Mouse (Mus musculus) small intestine, adult 2 months (tissue): ENCODE data around the gene Abl1.

Source experiments
- CTCF ChIP-seq: fragments of 200-500 bp; IDR thresholded peaks from 2 replicates; pipeline ENCODE4 v1.5.1; 2012; ENCODE audit warnings: low read depth, mild to moderate bottlenecking, control low read depth, inconsistent platforms, low read length, moderate library complexity, mixed read lengths; ENCODE audit not compliant: insufficient replicate concordance, insufficient read length; ENCODE audit errors: extremely low read depth
- POLR2A ChIP-seq: fragments of 200-500 bp; IDR thresholded peaks from 2 replicates; pipeline ENCODE4 v1.6.1; 2012; ENCODE audit warnings: low read depth, mild to moderate bottlenecking, control low read depth, inconsistent platforms, low read length, moderate library complexity

DNA sequence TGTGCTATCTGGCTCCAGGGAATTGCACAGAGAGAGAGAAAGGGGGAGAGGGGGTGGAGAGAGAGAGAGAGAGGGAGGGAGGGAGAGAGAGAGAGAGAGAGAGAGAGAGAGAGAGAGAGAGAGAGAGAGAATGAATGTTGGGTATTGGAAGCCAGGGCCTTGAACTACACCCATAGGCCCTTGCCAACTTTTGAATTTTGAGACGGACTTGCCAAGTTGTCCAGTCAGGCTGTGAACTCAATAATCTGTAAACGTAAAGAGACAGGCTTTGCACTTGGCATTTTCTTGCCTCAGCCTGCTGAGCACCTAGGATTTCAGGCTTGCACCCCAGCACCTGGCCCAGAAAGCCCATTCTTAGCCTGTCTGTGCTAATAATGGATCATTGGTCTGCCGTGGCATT, 74.0 kb downstream of the Abl1 start:
- no peak for TF ChIP-seq CTCF
- TF ChIP-seq POLR2A, result no peak
